Mouse (Mus musculus) heart, embryonic 15.5 days (tissue): ENCODE data around the gene Gadl1. TPM values are rescaled to one million over a fixed set of nuclear protein-coding genes. Genes with fewer than 3 reads are reported as not detected.

ENCODE experiments used
- ATAC-seq: fragments of 200-750 bp; cut with Nextera tagmentation; replicated peaks from 2 replicates; pipeline ENCODE4 v1.8.0; 2017; ENCODE audit warnings: low read depth, moderate TSS enrichment; ENCODE audit not compliant: insufficient number of reproducible peaks, insufficient read depth, low FRiP score
- H3K27ac ChIP-seq: fragments of 300-500 bp; sonication (generic); 2 replicates; pipeline ENCODE4 v1.5.1; 2015; ENCODE audit warnings: mild to moderate bottlenecking, inconsistent platforms
- H3K27me3 ChIP-seq: fragments of 300-500 bp; sonication (generic); 2 replicates; pipeline ENCODE4 v1.6.1; 2015; ENCODE audit warnings: inconsistent platforms
- H3K36me3 ChIP-seq: fragments of 300-500 bp; sonication (generic); 2 replicates; pipeline ENCODE4 v1.6.1; 2015; ENCODE audit warnings: mild to moderate bottlenecking, inconsistent platforms
- H3K4me1 ChIP-seq: fragments of 300-500 bp; sonication (generic); replicated peaks from 2 replicates; pipeline ENCODE4 v1.6.1; 2015; ENCODE audit warnings: inconsistent platforms
- H3K4me2 ChIP-seq: fragments of 300-500 bp; sonication (generic); 2 replicates; pipeline ENCODE4 v1.6.1; 2015; ENCODE audit warnings: inconsistent platforms, mild to moderate bottlenecking, moderate library complexity
- H3K4me3 ChIP-seq: fragments of 300-500 bp; sonication (generic); 2 replicates; pipeline ENCODE4 v1.5.1; 2015; ENCODE audit warnings: mild to moderate bottlenecking, inconsistent platforms
- H3K9ac ChIP-seq: fragments of 300-500 bp; sonication (generic); 2 replicates; pipeline ENCODE4 v1.6.1; 2015; ENCODE audit warnings: mild to moderate bottlenecking, inconsistent platforms
- H3K9me3 ChIP-seq: fragments of 300-500 bp; sonication (generic); replicated peaks from 2 replicates; pipeline ENCODE4 v1.6.1; 2016; ENCODE audit warnings: inconsistent platforms
- WGBS: fragments of 180-500 bp; shearing (Covaris S2); methylation state at CpG from one replicate; pipeline ENCODE4 v1.1.7; 2015; ENCODE audit warnings: mixed read lengths; 5-methylcytosine and 5-hydroxymethylcytosine counted together
- polyA plus RNA-seq: library from polyadenylated mRNA; unstranded; fragments of >200 nt; fragmentation: Nextera tagmentation; extraction: Ambion mirVana; gene quantifications from 2 replicates; pipeline ENCODE4 v1.2.1, GENCODE M21; 2015

Gadl1 gene
- polyA plus RNA-seq, 1 experiment from 2014 or later = 0.69 TPM

- H3K27me3 ChIP-seq = no peaks in the 10 kb centered on the region
- ATAC-seq = no peak
These were observed 68.5 kb downstream of the Gadl1 start for GRCm38 (mm10) chr9:115977598-115978240.

GRCm38 (mm10) chr9:115978478-115978877 is 69.2 kb downstream of the Gadl1 start:
- no peaks in the 10 kb centered on the region for H3K36me3 ChIP-seq
- 54% methylated on average over 2 of the region's 2 CpGs for WGBS
- H3K4me1 ChIP-seq = peaks cover 3% of the 10 kb centered on the region; the same call in 1 of the 2 replicates
- no peak overlapping the region for H3K4me3 ChIP-seq
- no peaks in the 10 kb centered on the region for H3K27me3 ChIP-seq
- no peak overlapping the region for H3K27ac ChIP-seq
- no peak overlapping the region for H3K4me2 ChIP-seq
- no peaks in the 10 kb centered on the region for H3K9me3 ChIP-seq
- no peak overlapping the region for H3K9ac ChIP-seq
- ATAC-seq = no peak

More at GRCm38 (mm10) chr9:115977598-115978240, 68.5 kb downstream of the Gadl1 start:
- Histone ChIP-seq H3K4me3 (no peak overlapping the region), H3K9me3 (no peaks in the 10 kb centered on the region), H3K27ac (no peak overlapping the region), H3K4me1 (peaks cover 3% of the 10 kb centered on the region; the same call in 1 of the 2 replicates), H3K9ac (no peak overlapping the region), H3K4me2 (no peak overlapping the region), H3K36me3 (no peaks in the 10 kb centered on the region)
- 65% methylated on average over 15 of the region's 15 CpGs for WGBS

GRCm38 (mm10) chr9:115990661-115991060 is 81.4 kb downstream of the Gadl1 start:
- WGBS = 88% methylated on average over 7 of the region's 7 CpGs
- no peak for ATAC-seq

DNA sequence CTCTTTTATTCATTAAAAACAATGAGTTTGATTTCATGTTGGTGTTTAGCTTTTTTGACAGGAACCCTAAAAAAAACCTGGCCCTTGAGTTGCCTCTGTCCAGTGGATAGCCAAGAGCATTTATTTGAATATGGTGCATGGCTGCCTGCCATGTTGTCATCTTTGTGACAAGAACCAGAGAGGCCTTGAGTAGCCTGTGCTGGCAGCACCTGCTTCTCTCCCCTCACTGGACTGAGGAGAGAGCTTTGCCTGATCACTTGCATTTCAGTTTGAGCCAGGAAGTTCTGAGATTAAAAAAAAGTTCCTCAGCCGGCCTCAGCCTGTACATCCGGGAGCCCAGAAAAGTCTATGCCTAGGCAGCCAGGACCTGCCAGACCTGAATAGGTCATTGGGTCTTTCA is 85.5 kb downstream of the Gadl1 start:
- 43% methylated on average over 2 of the region's 2 CpGs for WGBS
- H3K27me3 ChIP-seq = no peaks in the 10 kb centered on the region
- no peak overlapping the region for H3K4me2 ChIP-seq
- H3K36me3 ChIP-seq = no peaks in the 10 kb centered on the region
- no peak overlapping the region for H3K9ac ChIP-seq
- no peaks in the 10 kb centered on the region for H3K9me3 ChIP-seq
- no peak overlapping the region for H3K4me3 ChIP-seq
- H3K4me1 ChIP-seq = peaks cover 12% of the 10 kb centered on the region
- peak; percentile 63; the same call in 1 of the 2 replicates for ATAC-seq
- H3K27ac ChIP-seq = peak overlapping the region; percentile 69

More at GRCm38 (mm10) chr9:115990661-115991060, 81.4 kb downstream of the Gadl1 start:
- Histone ChIP-seq H3K4me2 (no peak overlapping the region), H3K27ac (no peak overlapping the region), H3K27me3 (no peaks in the 10 kb centered on the region), H3K36me3 (no peaks in the 10 kb centered on the region), H3K4me3 (no peak overlapping the region), H3K4me1 (peaks cover 2% of the 10 kb centered on the region; the same call in 1 of the 2 replicates), H3K9ac (no peak overlapping the region), H3K9me3 (no peaks in the 10 kb centered on the region)

DNA sequence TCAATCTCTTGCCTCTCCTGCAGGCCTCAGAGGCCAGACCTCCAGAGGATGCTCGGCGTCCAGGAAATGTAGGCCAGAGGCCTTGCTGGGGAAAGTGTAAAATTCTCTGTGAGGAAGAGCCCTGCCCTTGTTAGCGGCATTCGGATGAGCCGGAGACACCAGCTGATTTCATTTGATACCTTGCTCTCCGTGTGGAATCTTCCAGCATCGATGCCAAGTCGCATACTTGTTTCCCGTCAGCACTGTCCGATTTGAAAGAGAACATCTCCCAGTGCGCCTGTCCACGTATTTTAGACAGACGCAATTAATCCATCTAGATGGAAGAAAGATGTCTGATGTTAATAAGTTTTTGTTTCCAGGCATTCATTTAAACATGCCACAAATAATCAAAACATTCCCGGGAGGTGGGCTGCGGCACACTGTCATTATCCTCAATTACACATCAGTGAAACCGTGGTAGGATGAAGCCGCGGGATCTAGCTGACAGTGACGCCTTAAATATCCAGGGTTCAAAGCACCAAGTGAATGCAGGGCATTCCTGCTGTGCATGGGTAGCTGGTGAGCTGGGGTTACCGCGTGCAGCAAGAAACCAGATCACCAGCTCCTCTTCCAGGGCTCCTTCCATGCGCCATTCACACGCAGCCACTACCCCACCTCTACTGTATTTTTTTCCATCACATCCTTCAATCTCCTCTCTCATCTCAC is 86.8 kb downstream of the Gadl1 start:
- Histone ChIP-seq H3K9ac (no peak overlapping the region), H3K4me3 (no peak overlapping the region), H3K4me1 (peaks cover 12% of the 10 kb centered on the region), H3K36me3 (no peaks in the 10 kb centered on the region), H3K27me3 (no peaks in the 10 kb centered on the region), H3K27ac (no peak overlapping the region), H3K4me2 (no peak overlapping the region), H3K9me3 (no peaks in the 10 kb centered on the region)
- ATAC-seq = no peak
- 78% methylated on average over 23 of the region's 23 CpGs for WGBS

DNA sequence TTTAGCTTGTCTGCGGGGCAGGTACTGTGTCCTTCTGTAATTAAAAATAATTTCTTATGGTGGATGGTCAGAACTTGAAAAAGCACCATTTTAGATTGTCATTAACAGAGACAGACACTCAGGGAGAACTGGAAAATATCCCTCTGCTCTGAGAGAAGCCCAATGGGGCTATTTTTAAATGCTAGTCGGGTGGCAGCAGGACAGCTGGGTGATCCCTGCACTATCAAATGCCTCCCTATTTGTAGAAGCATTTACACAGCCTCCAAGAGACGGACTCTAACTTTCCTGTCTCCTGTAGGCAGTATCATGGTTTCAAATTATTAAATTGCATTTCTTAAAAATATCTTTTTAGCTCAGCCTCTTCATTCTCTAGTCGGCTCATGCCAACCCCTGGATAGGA is 89.1 kb downstream of the Gadl1 start:
- no peaks in the 10 kb centered on the region for H3K36me3 ChIP-seq
- peak overlapping the region; percentile 28; the same call in 1 of the 2 replicates for H3K4me2 ChIP-seq
- H3K27ac ChIP-seq = peak overlapping the region; percentile 73
- no peak for ATAC-seq
- H3K9me3 ChIP-seq = no peaks in the 10 kb centered on the region
- H3K4me3 ChIP-seq = no peak overlapping the region
- H3K4me1 ChIP-seq = peaks cover 12% of the 10 kb centered on the region
- no peaks in the 10 kb centered on the region for H3K27me3 ChIP-seq
- H3K9ac ChIP-seq = no peak overlapping the region
- 43% methylated on average over 4 of the region's 4 CpGs for WGBS

DNA sequence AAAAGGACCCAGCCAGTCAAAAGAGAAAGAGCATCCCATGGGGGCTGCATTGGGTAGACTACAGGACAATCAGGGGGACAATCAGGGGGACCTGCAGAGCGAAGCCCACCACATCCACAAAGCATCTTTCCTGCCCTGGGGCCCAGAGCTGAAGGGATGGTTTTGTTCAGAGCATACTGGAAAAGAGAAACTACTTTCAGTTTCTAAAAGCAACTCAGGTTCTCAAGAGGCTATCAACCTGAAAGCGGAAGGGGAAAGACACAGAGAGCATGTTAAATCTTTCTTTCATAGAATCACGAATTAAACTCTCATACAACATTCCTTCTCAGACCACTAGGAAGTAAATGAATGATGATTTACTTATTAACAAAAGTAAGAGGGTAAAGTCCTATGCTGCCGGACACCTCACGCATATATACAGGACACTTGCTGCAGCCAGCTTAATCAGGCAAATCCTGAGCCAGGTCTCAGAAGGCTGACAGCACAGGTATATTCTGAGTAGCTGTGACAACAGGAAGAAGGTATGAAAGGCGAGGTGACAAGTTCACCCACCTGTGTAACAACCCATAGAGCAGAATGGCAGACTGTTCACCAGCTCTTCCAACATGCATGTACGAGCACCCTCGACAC is 90.2 kb downstream of the Gadl1 start:
- Histone ChIP-seq H3K27me3 (no peaks in the 10 kb centered on the region), H3K27ac (no peak overlapping the region), H3K9ac (no peak overlapping the region), H3K4me1 (peaks cover 14% of the 10 kb centered on the region), H3K36me3 (no peaks in the 10 kb centered on the region), H3K4me3 (no peak overlapping the region), H3K4me2 (no peak overlapping the region), H3K9me3 (no peaks in the 10 kb centered on the region)
- no peak for ATAC-seq
- 86% methylated on average over 8 of the region's 8 CpGs for WGBS

- no peaks in the 10 kb centered on the region for H3K36me3 ChIP-seq
- H3K9ac ChIP-seq = no peak overlapping the region
- H3K4me1 ChIP-seq = no peaks in the 10 kb centered on the region
- no peak overlapping the region for H3K27ac ChIP-seq
- no peaks in the 10 kb centered on the region for H3K9me3 ChIP-seq
- no peaks in the 10 kb centered on the region for H3K27me3 ChIP-seq
- no peak overlapping the region for H3K4me3 ChIP-seq
- ATAC-seq = no peak
- no peak overlapping the region for H3K4me2 ChIP-seq
- WGBS = 71% methylated on average over 4 of the region's 4 CpGs
These were observed 104.7 kb downstream of the Gadl1 start for GRCm38 (mm10) chr9:116013911-116014310.

DNA sequence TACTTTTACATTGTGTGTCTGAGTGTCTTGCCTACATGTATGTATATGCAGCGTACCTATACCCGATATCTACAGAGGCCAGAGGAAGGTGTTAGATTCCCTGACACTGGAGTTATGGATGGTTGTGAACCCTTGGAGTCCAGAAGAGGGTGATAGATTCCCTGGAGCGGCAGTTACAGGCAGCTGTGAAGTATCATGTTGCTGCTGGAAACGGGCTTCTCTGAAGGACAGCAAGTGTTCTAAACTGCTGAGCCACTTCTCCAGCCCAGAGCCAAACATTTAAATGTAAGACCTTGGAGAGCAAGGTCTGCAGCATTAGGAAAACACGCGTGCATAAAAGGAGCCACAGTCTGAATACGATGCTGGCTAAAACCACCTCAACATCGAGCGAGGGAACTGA is 107.0 kb downstream of the Gadl1 start:
- H3K9me3 ChIP-seq = no peaks in the 10 kb centered on the region
- no peaks in the 10 kb centered on the region for H3K27me3 ChIP-seq
- H3K4me1 ChIP-seq = no peaks in the 10 kb centered on the region
- H3K4me3 ChIP-seq = no peak overlapping the region
- no peak overlapping the region for H3K9ac ChIP-seq
- ATAC-seq = no peak
- no peak overlapping the region for H3K4me2 ChIP-seq
- no peak overlapping the region for H3K27ac ChIP-seq
- no peaks in the 10 kb centered on the region for H3K36me3 ChIP-seq
- WGBS = 72% methylated on average over 9 of the region's 9 CpGs

DNA sequence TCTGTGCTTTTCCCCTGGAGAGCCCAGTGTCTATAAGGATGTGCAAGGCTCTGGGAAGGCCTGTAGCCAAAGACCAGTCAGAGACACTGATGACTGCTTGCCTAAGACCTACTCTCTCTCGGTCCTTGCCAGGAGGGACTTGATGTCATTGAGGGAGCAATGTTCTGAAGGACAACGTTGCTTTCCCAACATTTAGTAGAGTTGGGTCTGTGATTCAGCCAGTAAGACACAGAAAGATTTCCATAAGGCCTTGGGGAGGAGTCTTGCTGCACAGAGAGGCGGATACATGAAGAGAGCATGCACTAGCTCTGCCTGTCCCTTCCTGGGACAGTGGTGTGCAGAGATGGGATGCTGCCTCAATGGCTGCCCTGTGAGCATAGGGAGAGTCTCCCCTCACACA is 107.8 kb downstream of the Gadl1 start:
- no peak overlapping the region for H3K9ac ChIP-seq
- H3K4me3 ChIP-seq = no peak overlapping the region
- no peak for ATAC-seq
- H3K4me1 ChIP-seq = no peaks in the 10 kb centered on the region
- no peak overlapping the region for H3K4me2 ChIP-seq
- no peak overlapping the region for H3K27ac ChIP-seq
- 77% methylated on average over 3 of the region's 3 CpGs for WGBS
- no peaks in the 10 kb centered on the region for H3K27me3 ChIP-seq
- no peaks in the 10 kb centered on the region for H3K36me3 ChIP-seq
- H3K9me3 ChIP-seq = no peaks in the 10 kb centered on the region

DNA sequence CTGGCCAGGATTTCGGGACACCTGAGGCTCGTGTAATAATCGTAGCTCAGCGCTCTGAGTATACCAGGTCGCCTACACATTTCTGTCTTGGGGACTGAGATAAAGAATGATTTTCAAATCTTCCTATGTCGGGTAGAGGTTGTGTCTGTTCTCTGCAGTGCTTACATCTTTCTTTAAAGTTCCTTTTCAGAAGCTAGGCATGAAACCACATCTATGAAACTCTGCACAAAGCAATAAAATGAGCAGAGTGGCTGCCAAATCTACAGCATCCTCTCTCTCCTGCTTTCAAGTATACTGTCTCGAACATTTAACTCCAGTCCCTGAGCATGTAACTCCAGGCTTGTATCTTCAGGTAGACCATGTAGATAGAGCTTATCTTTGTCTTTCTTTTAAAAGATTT is 109.3 kb downstream of the Gadl1 start:
- Histone ChIP-seq H3K36me3 (no peaks in the 10 kb centered on the region), H3K4me1 (no peaks in the 10 kb centered on the region), H3K4me2 (no peak overlapping the region), H3K9ac (no peak overlapping the region), H3K27ac (no peak overlapping the region), H3K9me3 (no peaks in the 10 kb centered on the region), H3K4me3 (no peak overlapping the region), H3K27me3 (no peaks in the 10 kb centered on the region)
- 82% methylated on average over 7 of the region's 7 CpGs for WGBS
- no peak for ATAC-seq
